Mouse (Mus musculus) limb, embryonic 14.5 days (tissue): ENCODE results near the gene Shisa4. TPM values are rescaled to one million over a fixed set of nuclear protein-coding genes. Genes with fewer than 3 reads are reported as not detected.

Experiments
- ATAC-seq: fragments of 200-750 bp; cut with Nextera tagmentation; 2 replicates; pipeline ENCODE4 v1.8.0; 2017; ENCODE audit warnings: low read depth, moderate number of reproducible peaks, moderate TSS enrichment; ENCODE audit not compliant: low FRiP score
- DNase-seq: peaks from one replicate; pipeline ENCODE4 v3.0.0-alpha.2; 2015; ENCODE audit warnings: low spot score
- H3K27ac ChIP-seq: fragments of 300-500 bp; sonication (generic); replicated peaks from 2 replicates; pipeline ENCODE4 v1.5.1; 2014; ENCODE audit warnings: low read depth, mild to moderate bottlenecking, low read length, moderate library complexity, mixed read lengths
- H3K27me3 ChIP-seq: fragments of 300-500 bp; sonication (generic); 2 replicates; pipeline ENCODE4 v1.6.1; 2014; ENCODE audit warnings: low read length, mixed read lengths; ENCODE audit not compliant: control insufficient read depth, insufficient read depth
- H3K36me3 ChIP-seq: fragments of 300-500 bp; sonication (generic); 2 replicates; pipeline ENCODE4 v1.6.1; 2014; ENCODE audit warnings: mild to moderate bottlenecking, low read length, moderate library complexity, mixed read lengths; ENCODE audit not compliant: control insufficient read depth, insufficient read depth
- H3K4me1 ChIP-seq: fragments of 300-500 bp; sonication (generic); 2 replicates; pipeline ENCODE4 v1.6.1; 2014; ENCODE audit warnings: antibody characterized with exemption, low read length, mixed read lengths; ENCODE audit not compliant: control insufficient read depth, insufficient read depth
- H3K4me2 ChIP-seq: fragments of 300-500 bp; sonication (generic); replicated peaks from 2 replicates; pipeline ENCODE4 v1.6.1; 2014; ENCODE audit warnings: low read depth, mild to moderate bottlenecking, low read length, moderate library complexity; ENCODE audit not compliant: severe bottlenecking
- H3K4me3 ChIP-seq: fragments of 300-500 bp; sonication (generic); replicated peaks from 2 replicates; pipeline ENCODE4 v1.5.1; 2014; ENCODE audit warnings: low read length
- H3K9ac ChIP-seq: fragments of 300-500 bp; sonication (generic); 2 replicates; pipeline ENCODE4 v1.6.1; 2014; ENCODE audit warnings: mild to moderate bottlenecking, low read depth, low read length, moderate library complexity; ENCODE audit not compliant: severe bottlenecking
- H3K9me3 ChIP-seq: fragments of 300-500 bp; sonication (generic); 2 replicates; pipeline ENCODE4 v1.6.1; 2016; ENCODE audit warnings: low read length; ENCODE audit not compliant: control insufficient read depth
- POLR2A ChIP-seq: fragments of 200-500 bp; IDR thresholded peaks from 2 replicates; pipeline ENCODE4 v1.8.0; 2012; ENCODE audit warnings: inconsistent platforms, mild to moderate bottlenecking, moderate library complexity, borderline replicate concordance; ENCODE audit not compliant: insufficient read depth, insufficient read length; ENCODE audit errors: extremely low read depth
- WGBS: fragments of 180-500 bp; shearing (Covaris S2); extraction: QIAGEN DNeasy Blood & Tissue Kit; methylation state at CpG from one replicate; pipeline ENCODE4 v1.1.7; 2014; 5-methylcytosine and 5-hydroxymethylcytosine counted together
- polyA plus RNA-seq, 2 experiments: library from polyadenylated mRNA; depleted of rRNA in 1 of 2; stranded (reverse) in 1 of 2; unstranded in 1 of 2; fragments of >200 nt; fragmentation: Nextera tagmentation in 1 of 2; extraction: Ambion mirVana in 1 of 2; gene quantifications; 2 replicates each; pipeline versions ENCODE4 v1.2.1 to v1.2.3; 2012 to 2014

Shisa4 gene
- polyA plus RNA-seq, 2 experiments, result 25.9 to 26.5 TPM

GRCm38 (mm10) chr1:135363446-135363845 is 11.6 kb downstream of the Shisa4 start:
- H3K4me2 ChIP-seq, result no peak overlapping the region
- DNase-seq (no peak), ATAC-seq (no peak)
- H3K9ac ChIP-seq, result no peak overlapping the region
- WGBS, result 87% methylated on average over 8 of the region's 8 CpGs
- H3K4me1 ChIP-seq, result no peaks in the 10 kb centered on the region
- no peaks in the 10 kb centered on the region for H3K36me3 ChIP-seq
- no peak overlapping the region for H3K27ac ChIP-seq
- no peaks in the 10 kb centered on the region for H3K27me3 ChIP-seq
- TF ChIP-seq POLR2A, result no peak
- H3K4me3 ChIP-seq, result no peak overlapping the region
- H3K9me3 ChIP-seq, result peaks cover 4% of the 10 kb centered on the region; the same call in 1 of the 2 replicates

GRCm38 (mm10) chr1:135362115-135362514 is 12.9 kb downstream of the Shisa4 start:
- ATAC-seq (no peak), DNase-seq (no peak)
- Histone ChIP-seq H3K9me3 (peaks cover 4% of the 10 kb centered on the region; the same call in 1 of the 2 replicates), H3K4me3 (no peak overlapping the region), H3K27ac (no peak overlapping the region), H3K27me3 (no peaks in the 10 kb centered on the region), H3K4me2 (no peak overlapping the region), H3K36me3 (no peaks in the 10 kb centered on the region), H3K9ac (no peak overlapping the region), H3K4me1 (no peaks in the 10 kb centered on the region)
- TF ChIP-seq POLR2A, result no peak

DNA sequence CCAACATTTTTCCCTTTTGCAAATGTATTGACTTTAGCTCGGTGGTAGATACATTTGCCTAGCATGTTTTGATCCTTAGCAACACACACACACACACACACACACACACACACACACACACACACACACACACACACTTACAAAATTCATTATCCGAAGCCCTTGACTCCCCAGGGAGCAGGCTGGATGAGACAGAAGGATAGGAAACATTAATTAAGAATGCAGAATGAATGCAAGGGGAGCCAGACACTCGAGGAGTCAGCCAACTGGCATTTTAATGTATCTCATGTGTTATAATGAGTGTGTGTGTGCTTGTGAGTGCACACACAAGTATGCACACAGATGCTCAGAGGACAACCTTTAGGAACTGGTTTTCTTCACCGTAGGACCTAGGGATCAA is 13.5 kb downstream of the Shisa4 start:
- no peak for ATAC-seq
- TF ChIP-seq POLR2A, result no peak

DNA sequence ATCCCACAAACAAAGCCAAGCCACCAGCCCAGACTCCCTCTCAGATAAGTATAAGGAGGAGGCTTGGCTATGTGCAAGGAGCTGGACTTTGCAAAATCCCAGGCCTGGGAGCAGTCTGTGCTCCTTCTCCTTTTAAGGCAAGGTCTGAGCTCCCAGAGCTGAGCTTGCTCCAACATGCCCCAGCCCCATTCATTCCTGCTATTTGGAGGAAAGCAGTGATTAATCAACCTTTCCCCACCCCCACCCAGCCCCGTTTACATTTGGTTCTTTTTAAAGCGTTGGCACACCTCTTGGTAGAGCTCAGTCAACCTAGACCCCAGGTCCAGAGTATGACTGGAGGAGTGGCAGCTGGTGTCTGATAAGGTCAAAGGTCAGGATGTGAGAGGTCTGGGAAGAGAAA is 16.0 kb downstream of the Shisa4 start:
- no peak for DNase-seq
- no peaks in the 10 kb centered on the region for H3K27me3 ChIP-seq
- H3K9me3 ChIP-seq, result peaks cover 4% of the 10 kb centered on the region; the same call in 1 of the 2 replicates
- WGBS, result 29% methylated on average over 2 of the region's 2 CpGs
- H3K4me1 ChIP-seq, result no peaks in the 10 kb centered on the region
- no peak overlapping the region for H3K27ac ChIP-seq
- H3K36me3 ChIP-seq, result no peaks in the 10 kb centered on the region
- no peak overlapping the region for H3K4me3 ChIP-seq
- no peak for ATAC-seq
- no peak overlapping the region for H3K9ac ChIP-seq
- TF ChIP-seq POLR2A, result no peak
- H3K4me2 ChIP-seq, result no peak overlapping the region

More for the DNA sequence above, 13.5 kb downstream of the Shisa4 start:
- Histone ChIP-seq H3K27me3 (no peaks in the 10 kb centered on the region), H3K4me3 (no peak overlapping the region), H3K9ac (no peak overlapping the region), H3K36me3 (no peaks in the 10 kb centered on the region), H3K4me1 (no peaks in the 10 kb centered on the region), H3K4me2 (no peak overlapping the region), H3K27ac (no peak overlapping the region), H3K9me3 (peaks cover 4% of the 10 kb centered on the region; the same call in 1 of the 2 replicates)
- DNase-seq, result no peak
- whole genome bisulfite sequencing, result 80% methylated on average over 4 of the region's 4 CpGs

- peaks cover 3% of the 10 kb centered on the region; the same call in 1 of the 2 replicates for H3K4me1 ChIP-seq
- WGBS, result 65% methylated on average over 3 of the region's 3 CpGs
- no peak overlapping the region for H3K4me3 ChIP-seq
- no peak overlapping the region for H3K4me2 ChIP-seq
- TF ChIP-seq POLR2A, result no peak
- no peaks in the 10 kb centered on the region for H3K27me3 ChIP-seq
- H3K9me3 ChIP-seq, result no peaks in the 10 kb centered on the region
- H3K36me3 ChIP-seq, result no peaks in the 10 kb centered on the region
- no peak overlapping the region for H3K9ac ChIP-seq
- H3K27ac ChIP-seq, result no peak overlapping the region
- no peak for DNase-seq
- no peak for ATAC-seq
These were observed 23.1 kb downstream of the Shisa4 start for GRCm38 (mm10) chr1:135351953-135352352.
